Mouse (Mus musculus) liver, embryonic 11.5 days (tissue): Measurements from ENCODE around the gene Ccdc88c. TPM values are rescaled to one million over a fixed set of nuclear protein-coding genes. Genes with fewer than 3 reads are reported as not detected.

Experiments used
- ATAC-seq: fragments of 200-750 bp; cut with Nextera tagmentation; replicated peaks from 2 replicates; pipeline ENCODE4 v1.8.0; 2017; ENCODE audit warnings: moderate number of reproducible peaks, mild to moderate bottlenecking, moderate TSS enrichment, moderate library complexity; ENCODE audit not compliant: low FRiP score
- DNase-seq: peaks from one replicate; pipeline ENCODE4 v3.0.0-alpha.2; 2017; ENCODE audit warnings: low spot score
- H3K27ac ChIP-seq: fragments of 300-500 bp; sonication (generic); 2 replicates; pipeline ENCODE4 v1.5.1; 2014; ENCODE audit warnings: mild to moderate bottlenecking, low read depth, low read length, control low read depth
- H3K27me3 ChIP-seq: fragments of 300-500 bp; sonication (generic); replicated peaks from 2 replicates; pipeline ENCODE4 v1.6.1; 2014; ENCODE audit warnings: low read length, mixed read lengths; ENCODE audit not compliant: control insufficient read depth, insufficient read depth
- H3K36me3 ChIP-seq: fragments of 300-500 bp; sonication (generic); 2 replicates; pipeline ENCODE4 v1.6.1; 2014; ENCODE audit warnings: mild to moderate bottlenecking, low read length, moderate library complexity, mixed read lengths; ENCODE audit not compliant: control insufficient read depth, insufficient read depth
- H3K4me1 ChIP-seq: fragments of 300-500 bp; sonication (generic); replicated peaks from 2 replicates; pipeline ENCODE4 v1.6.1; 2014; ENCODE audit warnings: low read length, mixed read lengths; ENCODE audit not compliant: control insufficient read depth, insufficient read depth
- H3K4me2 ChIP-seq: fragments of 300-500 bp; sonication (generic); 2 replicates; pipeline ENCODE4 v1.6.1; 2014; ENCODE audit warnings: mild to moderate bottlenecking, control low read depth, moderate library complexity
- H3K4me3 ChIP-seq: fragments of 300-500 bp; sonication (generic); 2 replicates; pipeline ENCODE4 v1.5.1; 2014; ENCODE audit warnings: low read depth, low read length, control low read depth
- H3K9ac ChIP-seq: fragments of 300-500 bp; sonication (generic); 2 replicates; pipeline ENCODE4 v1.6.1; 2014; ENCODE audit warnings: low read depth, low read length, control low read depth
- H3K9me3 ChIP-seq: fragments of 300-500 bp; sonication (generic); 2 replicates; pipeline ENCODE4 v1.6.1; 2016; ENCODE audit warnings: low read length, inconsistent platforms, mixed read lengths; ENCODE audit not compliant: control insufficient read depth
- WGBS: fragments of 180-500 bp; shearing (Covaris S2); extraction: QIAGEN DNeasy Blood & Tissue Kit; methylation state at CpG from one replicate; pipeline ENCODE4 v1.1.7; 2014; 5-methylcytosine and 5-hydroxymethylcytosine counted together
- polyA plus RNA-seq: library from polyadenylated mRNA; unstranded; fragments of >200 nt; fragmentation: Nextera tagmentation; extraction: Ambion mirVana; gene quantifications from 2 replicates; pipeline ENCODE4 v1.2.1, GENCODE M21; 2014

The Ccdc88c gene
- polyA plus RNA-seq, 1 experiment from 2014 or later = 13.3 TPM

GRCm38 (mm10) chr12:100997830-100998563 lies 30.9 kb downstream of the Ccdc88c start:
- Histone ChIP-seq H3K9me3 (no peaks in the 10 kb centered on the region), H3K4me2 (peak overlapping the region; percentile 54), H3K27ac (peak overlapping the region; percentile 75), H3K4me3 (no peak overlapping the region), H3K4me1 (peaks cover 70% of the 10 kb centered on the region), H3K27me3 (no peaks in the 10 kb centered on the region), H3K9ac (0 out of 2 replicates have a peak overlapping the region, but pooled peaks have one; percentile 22), H3K36me3 (no peaks in the 10 kb centered on the region)
- ATAC-seq (peak; percentile 7; the same call in 1 of the 2 replicates), DNase-seq (no peak)
- WGBS = 27% methylated on average over 10 of the region's 10 CpGs

DNA sequence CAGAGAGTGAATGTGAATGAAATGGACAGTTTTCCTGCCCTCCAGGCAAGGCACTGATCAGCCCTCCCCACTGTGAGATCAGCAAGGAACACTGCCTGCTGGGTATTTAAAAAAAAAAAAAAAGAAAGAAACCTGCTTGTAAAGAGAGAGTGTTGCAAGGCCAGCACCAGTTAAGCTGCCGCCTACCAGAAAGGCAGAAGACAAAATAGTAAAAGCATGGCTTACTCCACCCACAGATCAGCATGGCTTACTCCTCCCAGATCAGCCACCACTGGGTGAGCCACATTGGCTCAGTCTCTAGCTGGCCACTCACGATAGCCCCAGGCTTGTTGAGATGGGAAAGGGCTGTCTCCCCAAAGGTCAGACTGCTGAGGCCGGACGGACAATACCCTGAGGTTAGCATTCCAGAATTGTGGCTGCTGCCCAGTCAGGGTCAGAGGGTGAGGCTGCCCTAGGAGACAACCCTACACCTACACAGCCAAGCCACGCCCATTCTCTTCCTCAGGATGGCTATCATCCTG lies 32.4 kb downstream of the Ccdc88c start:
- Histone ChIP-seq H3K4me1 (peaks cover 57% of the 10 kb centered on the region), H3K36me3 (no peaks in the 10 kb centered on the region), H3K27me3 (no peaks in the 10 kb centered on the region), H3K4me2 (peak overlapping the region; percentile 24; the same call in 1 of the 2 replicates), H3K27ac (no peak overlapping the region), H3K4me3 (no peak overlapping the region), H3K9me3 (no peaks in the 10 kb centered on the region), H3K9ac (no peak overlapping the region)
- WGBS = 55% methylated on average over 5 of the region's 5 CpGs
- ATAC-seq = no peak
- DNase-seq = no peak

DNA sequence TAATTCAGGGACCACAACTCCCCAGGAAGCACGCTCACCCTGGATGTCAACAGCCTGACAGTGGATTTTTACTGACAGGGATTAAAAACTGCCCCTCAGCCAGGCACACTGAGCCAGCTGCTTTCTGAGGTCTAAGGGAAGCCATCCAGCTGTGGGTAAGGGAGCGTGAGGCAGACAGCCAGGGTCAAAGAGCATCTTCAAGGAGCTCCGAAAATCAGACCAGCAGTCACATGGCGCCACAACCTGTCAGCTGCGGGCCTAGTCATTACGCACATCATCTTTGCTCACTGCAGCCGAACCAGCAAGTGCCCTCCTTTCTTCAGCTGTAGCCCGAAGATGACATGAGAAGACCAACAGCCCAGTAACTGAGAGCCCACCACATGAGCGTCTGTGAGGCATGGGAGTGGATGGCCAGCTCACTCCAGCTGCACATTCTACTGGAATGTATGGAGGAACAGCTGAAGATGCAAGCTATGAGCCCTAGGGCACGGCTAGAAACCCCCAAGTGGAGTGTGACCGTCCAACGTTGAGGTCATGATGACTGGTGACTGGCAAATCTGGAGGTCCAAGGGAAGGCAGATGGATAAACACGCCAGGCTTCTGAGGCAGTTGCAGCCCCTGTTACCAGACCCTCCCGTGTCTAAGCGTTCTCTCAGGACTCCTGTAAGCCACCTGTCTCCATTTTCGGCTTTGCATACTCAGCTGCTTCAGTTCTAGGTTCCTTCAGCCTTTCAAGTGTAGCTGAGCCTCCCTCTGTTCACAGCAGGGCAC lies 33.1 kb downstream of the Ccdc88c start:
- WGBS = 72% methylated on average over 16 of the region's 16 CpGs
- H3K27me3 ChIP-seq = no peaks in the 10 kb centered on the region
- ATAC-seq (no peak), DNase-seq (no peak)
- no peaks in the 10 kb centered on the region for H3K36me3 ChIP-seq
- peaks cover 51% of the 10 kb centered on the region for H3K4me1 ChIP-seq
- peak overlapping the region; percentile 24; the same call in 1 of the 2 replicates for H3K4me2 ChIP-seq
- no peaks in the 10 kb centered on the region for H3K9me3 ChIP-seq
- no peak overlapping the region for H3K4me3 ChIP-seq
- no peak overlapping the region for H3K9ac ChIP-seq
- H3K27ac ChIP-seq = no peak overlapping the region

- Histone ChIP-seq H3K27me3 (no peaks in the 10 kb centered on the region), H3K4me1 (peaks cover 40% of the 10 kb centered on the region)
Observed at GRCm38 (mm10) chr12:100994140-100995015, 34.5 kb downstream of the Ccdc88c start.

DNA sequence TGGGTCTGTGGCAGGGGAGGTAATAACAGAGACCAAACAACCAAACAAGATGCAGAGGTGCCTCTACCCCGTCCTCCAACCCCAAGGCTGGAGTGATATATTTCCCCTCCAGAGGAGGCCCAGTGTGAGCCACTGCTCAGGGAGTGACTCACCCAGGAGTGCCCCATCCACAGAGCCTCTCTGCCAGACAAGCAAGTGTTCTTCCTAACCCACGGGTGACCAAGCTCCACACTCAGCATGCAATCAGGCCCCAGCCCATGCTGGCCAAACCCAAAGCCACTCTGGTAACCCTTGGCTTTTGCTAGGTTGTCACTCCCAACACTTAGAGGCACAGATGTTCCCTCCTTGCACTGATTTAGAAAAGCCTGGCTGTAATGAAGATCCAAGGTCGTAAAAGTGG lies 35.7 kb downstream of the Ccdc88c start:
- no peak overlapping the region for H3K9ac ChIP-seq
- ATAC-seq (no peak), DNase-seq (no peak)
- H3K4me3 ChIP-seq = no peak overlapping the region
- no peaks in the 10 kb centered on the region for H3K36me3 ChIP-seq
- no peak overlapping the region for H3K4me2 ChIP-seq
- peaks cover 29% of the 10 kb centered on the region for H3K4me1 ChIP-seq
- H3K27ac ChIP-seq = no peak overlapping the region
- WGBS = 67% methylated on average over 3 of the region's 3 CpGs
- H3K9me3 ChIP-seq = no peaks in the 10 kb centered on the region
- H3K27me3 ChIP-seq = no peaks in the 10 kb centered on the region

More at GRCm38 (mm10) chr12:100994140-100995015, 34.5 kb downstream of the Ccdc88c start:
- no peak overlapping the region for H3K4me3 ChIP-seq
- H3K36me3 ChIP-seq = no peaks in the 10 kb centered on the region
- WGBS = 73% methylated on average over 3 of the region's 3 CpGs
- ATAC-seq (no peak), DNase-seq (no peak)
- no peak overlapping the region for H3K27ac ChIP-seq
- H3K9me3 ChIP-seq = no peaks in the 10 kb centered on the region
- no peak overlapping the region for H3K9ac ChIP-seq
- no peak overlapping the region for H3K4me2 ChIP-seq

DNA sequence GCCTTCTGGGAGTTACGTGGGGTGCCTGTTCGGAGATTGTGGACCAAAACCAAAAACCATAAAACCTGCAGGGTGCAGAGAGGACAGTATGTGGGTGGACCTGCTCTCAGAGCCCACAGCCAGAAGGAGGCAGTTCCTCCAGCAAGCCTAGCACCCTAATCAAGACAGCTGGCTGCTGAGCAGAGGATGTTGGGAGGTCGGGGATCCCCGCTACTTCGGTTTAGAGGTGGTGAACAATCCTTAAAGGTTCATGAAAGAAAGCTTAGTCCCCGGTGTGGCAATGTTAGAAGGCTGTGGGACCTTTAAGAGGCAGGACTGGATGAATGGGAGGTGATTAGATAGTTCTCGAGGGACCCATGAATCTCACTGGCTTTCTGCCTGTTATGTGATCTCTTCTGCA lies 36.4 kb downstream of the Ccdc88c start:
- H3K36me3 ChIP-seq = no peaks in the 10 kb centered on the region
- ATAC-seq (no peak), DNase-seq (no peak)
- 79% methylated on average over 7 of the region's 7 CpGs for WGBS
- H3K9me3 ChIP-seq = no peaks in the 10 kb centered on the region
- no peak overlapping the region for H3K27ac ChIP-seq
- H3K9ac ChIP-seq = no peak overlapping the region
- no peak overlapping the region for H3K4me2 ChIP-seq
- no peak overlapping the region for H3K4me3 ChIP-seq
- H3K27me3 ChIP-seq = no peaks in the 10 kb centered on the region
- H3K4me1 ChIP-seq = peaks cover 23% of the 10 kb centered on the region

DNA sequence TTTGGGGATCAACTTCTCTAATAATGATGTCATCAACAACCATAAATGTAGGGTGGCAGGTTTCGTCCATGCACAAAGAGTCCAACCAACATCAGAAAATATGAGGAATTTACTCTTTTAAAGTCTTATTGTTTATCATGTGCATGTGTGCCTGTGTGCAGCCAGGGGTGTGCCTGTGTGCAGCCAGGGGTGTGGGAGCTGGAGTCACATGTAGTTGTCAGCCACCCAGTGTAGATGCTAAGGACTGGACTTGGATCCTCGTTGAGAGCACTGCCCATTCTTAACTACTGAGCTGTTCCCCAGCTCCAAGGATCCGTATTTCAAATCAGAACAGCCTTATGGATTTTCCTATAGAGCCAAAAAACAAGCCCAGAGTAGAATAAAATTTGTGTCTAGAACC lies 37.7 kb downstream of the Ccdc88c start:
- Histone ChIP-seq H3K4me3 (no peak overlapping the region), H3K27ac (no peak overlapping the region), H3K9me3 (no peaks in the 10 kb centered on the region), H3K4me1 (peaks cover 10% of the 10 kb centered on the region), H3K27me3 (no peaks in the 10 kb centered on the region), H3K4me2 (no peak overlapping the region), H3K9ac (no peak overlapping the region), H3K36me3 (no peaks in the 10 kb centered on the region)
- no peak for DNase-seq
- 81% methylated on average over 3 of the region's 3 CpGs for WGBS
- ATAC-seq = no peak

GRCm38 (mm10) chr12:100990291-100990690 lies 38.6 kb downstream of the Ccdc88c start:
- WGBS = 68% methylated on average over 12 of the region's 12 CpGs
- H3K9ac ChIP-seq = no peak overlapping the region
- peaks cover 3% of the 10 kb centered on the region for H3K4me1 ChIP-seq
- no peaks in the 10 kb centered on the region for H3K27me3 ChIP-seq
- no peak overlapping the region for H3K27ac ChIP-seq
- no peak overlapping the region for H3K4me3 ChIP-seq
- DNase-seq = no peak
- no peaks in the 10 kb centered on the region for H3K36me3 ChIP-seq
- H3K4me2 ChIP-seq = no peak overlapping the region
- H3K9me3 ChIP-seq = no peaks in the 10 kb centered on the region
- ATAC-seq = no peak
